Mouse (Mus musculus): Measurements from ENCODE around the gene Heg1. TPM values are rescaled to one million over a fixed set of nuclear protein-coding genes. Genes with fewer than 3 reads are reported as not detected.

The Heg1 gene
- polyA plus RNA-seq, 1 experiment from 2014 or later: 4.7 TPM

- H3K27me3 ChIP-seq (ENCODE audit: insufficient read depth, low read length): no peaks in the 10 kb centered on the region
- TF ChIP-seq EP300 (IDR thresholded peaks at IDR 0.05; ENCODE audit: low read depth): peak; percentile 70; the same call in 1 of the 2 replicates
- no peak for TF ChIP-seq CTCF (IDR thresholded peaks at IDR 0.05; ENCODE audit: low read depth)
- no peaks in the 10 kb centered on the region for H3K9me3 ChIP-seq (ENCODE audit: low read length)
- peak; percentile 28 for DNase-seq
- ATAC-seq: peak; percentile 96
- WGBS (ENCODE audit: insufficient replicate concordance): 39% methylated on average over 5 of the region's 5 CpGs
- no peaks in the 10 kb centered on the region for H3K36me3 ChIP-seq (replicated peaks; ENCODE audit: insufficient read depth, low read length)
- H3K4me2 ChIP-seq (ENCODE audit: low read depth, low read length): no peak overlapping the region
- H3K4me1 ChIP-seq (ENCODE audit: insufficient read depth): peaks cover 11% of the 10 kb centered on the region
- no peak overlapping the region for H3K9ac ChIP-seq (replicated peaks)
- H3K27ac ChIP-seq (ENCODE audit: low read depth): peak overlapping the region; percentile 49
- H3K4me3 ChIP-seq (ENCODE audit: low read depth, low read length): no peak overlapping the region
These were observed 88.6 kb downstream of the Heg1 start for GRCm38 (mm10) chr16:33772809-33773208.

- no peak overlapping the region for H3K27ac ChIP-seq (ENCODE audit: low read depth)
- ATAC-seq (no peak), DNase-seq (no peak)
- H3K4me2 ChIP-seq (ENCODE audit: low read depth, low read length): no peak overlapping the region
- no peaks in the 10 kb centered on the region for H3K36me3 ChIP-seq (replicated peaks; ENCODE audit: insufficient read depth, low read length)
- WGBS (ENCODE audit: insufficient replicate concordance): 65% methylated on average over 3 of the region's 3 CpGs
- no peaks in the 10 kb centered on the region for H3K9me3 ChIP-seq (ENCODE audit: low read length)
- H3K9ac ChIP-seq (replicated peaks): no peak overlapping the region
- no peaks in the 10 kb centered on the region for H3K27me3 ChIP-seq (ENCODE audit: insufficient read depth, low read length)
- H3K4me3 ChIP-seq (ENCODE audit: low read depth, low read length): no peak overlapping the region
- peaks cover 8% of the 10 kb centered on the region for H3K4me1 ChIP-seq (ENCODE audit: insufficient read depth)
- TF ChIP-seq EP300 (IDR thresholded peaks at IDR 0.05; ENCODE audit: low read depth) (no peak), CTCF (IDR thresholded peaks at IDR 0.05; ENCODE audit: low read depth) (no peak)
These were observed 90.8 kb downstream of the Heg1 start for GRCm38 (mm10) chr16:33774972-33775371.

- Histone ChIP-seq H3K9me3 (ENCODE audit: low read length) (no peaks in the 10 kb centered on the region), H3K4me2 (ENCODE audit: low read depth, low read length) (no peak overlapping the region), H3K4me1 (ENCODE audit: insufficient read depth) (peaks cover 8% of the 10 kb centered on the region), H3K36me3 (replicated peaks; ENCODE audit: insufficient read depth, low read length) (no peaks in the 10 kb centered on the region), H3K27me3 (ENCODE audit: insufficient read depth, low read length) (no peaks in the 10 kb centered on the region), H3K4me3 (ENCODE audit: low read depth, low read length) (no peak overlapping the region), H3K27ac (ENCODE audit: low read depth) (no peak overlapping the region), H3K9ac (replicated peaks) (no peak overlapping the region)
- DNase-seq: no peak
- no peak for TF ChIP-seq CTCF (IDR thresholded peaks at IDR 0.05; ENCODE audit: low read depth)
- no peak for TF ChIP-seq EP300 (IDR thresholded peaks at IDR 0.05; ENCODE audit: low read depth)
- 73% methylated on average over 1 of the region's 1 CpGs for WGBS (ENCODE audit: insufficient replicate concordance)
- ATAC-seq: no peak
These were observed 91.7 kb downstream of the Heg1 start for GRCm38 (mm10) chr16:33775733-33776335.

- no peak overlapping the region for H3K27ac ChIP-seq (ENCODE audit: low read depth)
- ATAC-seq (no peak), DNase-seq (no peak)
- H3K9me3 ChIP-seq (ENCODE audit: low read length): no peaks in the 10 kb centered on the region
- no peaks in the 10 kb centered on the region for H3K36me3 ChIP-seq (replicated peaks; ENCODE audit: insufficient read depth, low read length)
- no peak overlapping the region for H3K4me3 ChIP-seq (ENCODE audit: low read depth, low read length)
- no peak for TF ChIP-seq CTCF (IDR thresholded peaks at IDR 0.05; ENCODE audit: low read depth)
- peak; percentile 55; the same call in 1 of the 2 replicates for TF ChIP-seq EP300 (IDR thresholded peaks at IDR 0.05; ENCODE audit: low read depth)
- WGBS (ENCODE audit: insufficient replicate concordance): 37% methylated on average over 7 of the region's 7 CpGs
- H3K4me2 ChIP-seq (ENCODE audit: low read depth, low read length): no peak overlapping the region
- H3K9ac ChIP-seq (replicated peaks): no peak overlapping the region
- H3K27me3 ChIP-seq (ENCODE audit: insufficient read depth, low read length): no peaks in the 10 kb centered on the region
- H3K4me1 ChIP-seq (ENCODE audit: insufficient read depth): peaks cover 12% of the 10 kb centered on the region
These were observed 92.8 kb downstream of the Heg1 start for GRCm38 (mm10) chr16:33776766-33777529.

- H3K27me3 ChIP-seq (ENCODE audit: insufficient read depth, low read length): no peaks in the 10 kb centered on the region
- no peak overlapping the region for H3K4me3 ChIP-seq (ENCODE audit: low read depth, low read length)
- TF ChIP-seq EP300 (IDR thresholded peaks at IDR 0.05; ENCODE audit: low read depth) (no peak), CTCF (IDR thresholded peaks at IDR 0.05; ENCODE audit: low read depth) (no peak)
- ATAC-seq (no peak), DNase-seq (no peak)
- WGBS (ENCODE audit: insufficient replicate concordance): 78% methylated on average over 6 of the region's 6 CpGs
- H3K4me1 ChIP-seq (ENCODE audit: insufficient read depth): peaks cover 11% of the 10 kb centered on the region
- no peaks in the 10 kb centered on the region for H3K9me3 ChIP-seq (ENCODE audit: low read length)
- H3K4me2 ChIP-seq (ENCODE audit: low read depth, low read length): no peak overlapping the region
- H3K27ac ChIP-seq (ENCODE audit: low read depth): no peak overlapping the region
- no peak overlapping the region for H3K9ac ChIP-seq (replicated peaks)
- H3K36me3 ChIP-seq (replicated peaks; ENCODE audit: insufficient read depth, low read length): no peaks in the 10 kb centered on the region
These were observed 93.4 kb downstream of the Heg1 start for GRCm38 (mm10) chr16:33777607-33778006.

GRCm38 (mm10) chr16:33781789-33782728 lies 97.9 kb downstream of the Heg1 start:
- ATAC-seq: peak; percentile 59
- no peak for TF ChIP-seq CTCF (IDR thresholded peaks at IDR 0.05; ENCODE audit: low read depth)
- peak; percentile 70; the same call in 1 of the 2 replicates for TF ChIP-seq EP300 (IDR thresholded peaks at IDR 0.05; ENCODE audit: low read depth)
- H3K4me1 ChIP-seq (ENCODE audit: insufficient read depth): peaks cover 15% of the 10 kb centered on the region
- no peaks in the 10 kb centered on the region for H3K9me3 ChIP-seq (ENCODE audit: low read length)
- H3K9ac ChIP-seq (replicated peaks): no peak overlapping the region
- no peak for DNase-seq
- 37% methylated on average over 5 of the region's 5 CpGs for WGBS (ENCODE audit: insufficient replicate concordance)
- H3K4me3 ChIP-seq (ENCODE audit: low read depth, low read length): no peak overlapping the region
- H3K27me3 ChIP-seq (ENCODE audit: insufficient read depth, low read length): no peaks in the 10 kb centered on the region
- no peaks in the 10 kb centered on the region for H3K36me3 ChIP-seq (replicated peaks; ENCODE audit: insufficient read depth, low read length)
- H3K4me2 ChIP-seq (ENCODE audit: low read depth, low read length): no peak overlapping the region
- H3K27ac ChIP-seq (ENCODE audit: low read depth): no peak overlapping the region; the same call in 1 of the 2 replicates

Data from liver, postnatal 0 days (tissue).